Mouse (Mus musculus) embryo, embryonic 10.5 days (tissue): ENCODE results near the gene Defa35.
"Not testable (repeated sequence)": the region's sequence is repeated elsewhere in the genome, so short reads cannot be mapped to it uniquely, and the experiment has no call there.

Experiments used
- DNase-seq: peaks from one replicate; pipeline ENCODE4 v3.0.0-alpha.2; 2015; ENCODE audit warnings: low spot score

Defa35 gene

DNA sequence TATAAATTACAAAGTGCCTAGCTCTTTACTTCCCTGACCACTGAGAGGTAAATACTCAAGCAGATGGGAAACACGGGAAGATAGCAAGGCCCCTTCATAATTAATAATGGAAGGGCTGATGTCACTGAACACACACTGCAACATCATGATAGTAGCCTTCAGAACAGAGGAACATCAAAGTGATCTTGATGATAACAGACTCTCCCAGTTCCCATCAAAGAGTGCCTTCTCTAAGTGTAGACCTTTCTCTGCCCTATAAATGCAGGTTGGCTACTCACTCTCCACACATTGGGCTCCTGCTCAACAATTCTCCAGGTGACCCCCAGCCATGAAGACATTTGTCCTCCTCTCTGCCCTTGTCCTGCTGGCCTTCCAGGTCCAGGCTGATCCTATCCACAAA lies at the start of gene Defa35:
Defa35 (plus strand) TSS at position 301 of the 400 bp plus-strand sequence.
- DNase-seq, result not testable (repeated sequence)

DNA sequence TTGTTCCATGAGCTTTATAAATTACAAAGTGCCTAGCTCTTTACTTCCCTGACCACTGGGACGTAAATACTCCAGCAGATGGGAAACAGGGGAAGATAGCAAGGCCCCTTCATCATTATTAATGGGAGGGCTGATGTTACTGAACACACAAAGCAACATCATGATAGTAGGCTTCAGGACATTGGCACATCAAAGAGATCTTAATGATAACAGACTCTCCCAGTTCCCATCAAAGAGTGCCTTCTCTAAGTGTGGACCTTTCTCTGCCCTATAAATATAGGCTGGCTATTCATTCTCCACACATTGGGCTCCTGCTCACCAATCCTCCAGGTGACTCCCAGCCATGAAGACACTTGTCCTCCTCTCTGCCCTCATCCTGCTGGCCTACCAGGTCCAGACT lies 39.6 kb upstream of the Defa35 start, which contains the start of gene Defa21:
Defa21 (plus strand) TSS at position 301 of the 400 bp plus-strand sequence.
- DNase-seq, result not testable (repeated sequence)

DNA sequence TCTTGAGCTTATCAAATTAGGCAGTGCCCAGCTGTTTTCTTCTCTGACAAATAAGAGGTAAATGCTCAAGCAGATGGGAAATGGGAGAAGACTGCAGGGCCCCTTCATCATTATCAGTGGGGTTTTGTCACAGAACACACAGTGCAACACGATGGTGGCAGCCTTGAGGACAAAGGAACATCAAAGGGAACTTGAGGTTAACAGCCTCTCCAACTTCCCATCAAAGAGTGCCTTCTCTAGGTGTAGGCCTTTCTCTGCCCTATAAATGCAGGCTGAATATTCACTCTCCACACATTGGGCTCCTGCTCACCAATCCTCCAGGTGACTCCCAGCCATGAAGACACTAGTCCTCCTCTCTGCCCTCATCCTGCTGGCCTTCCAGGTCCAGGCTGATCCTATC lies 10.1 kb upstream of the Defa35 start, which contains the start of gene Defa23:
Defa23 (plus strand) TSS at position 301 of the 400 bp plus-strand sequence.
- not testable (repeated sequence) for DNase-seq

DNA sequence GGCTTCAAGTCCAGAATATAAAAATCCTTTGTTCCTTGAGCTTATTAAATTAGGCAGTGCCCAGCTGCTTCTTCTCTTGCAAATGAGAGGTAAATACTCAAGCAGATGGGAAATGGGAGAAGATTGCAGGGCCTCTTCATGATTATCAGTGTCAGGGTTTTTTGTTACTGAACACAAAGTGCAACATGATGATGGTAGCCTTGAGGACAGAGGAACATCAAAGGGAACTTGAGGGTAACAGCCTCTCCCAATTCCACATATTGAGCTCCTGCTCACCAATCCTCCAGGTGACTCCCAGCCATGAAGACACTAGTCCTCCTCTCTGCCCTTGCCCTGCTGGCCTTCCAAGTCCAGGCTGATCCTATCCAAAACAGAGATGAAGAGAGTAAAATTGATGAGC lies 19.3 kb downstream of the Defa35 start, which contains the start of gene Defa25:
Defa25 (plus strand) TSS at position 301 of the 400 bp plus-strand sequence.
- DNase-seq, result not testable (repeated sequence)

DNA sequence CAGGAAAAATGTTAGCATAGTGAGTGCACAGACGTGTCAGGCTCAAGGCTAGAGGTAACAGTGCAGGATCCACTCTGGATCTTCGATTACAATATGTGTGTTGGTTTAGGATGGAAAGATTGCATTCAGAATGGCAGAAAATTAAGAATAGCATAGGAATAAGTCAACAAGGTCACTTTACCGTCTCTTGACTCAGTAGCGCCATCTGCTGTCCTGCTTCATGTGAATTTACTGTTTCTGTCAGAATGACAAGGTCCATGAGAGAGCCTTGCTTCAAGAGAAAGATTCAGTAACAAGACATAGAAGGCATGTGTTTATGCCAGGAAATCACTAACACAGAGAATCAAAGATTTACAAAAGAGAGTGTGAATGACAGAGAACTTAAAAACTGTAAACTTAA lies 28.3 kb downstream of the Defa35 start:
- peak; percentile 13 for DNase-seq

DNA sequence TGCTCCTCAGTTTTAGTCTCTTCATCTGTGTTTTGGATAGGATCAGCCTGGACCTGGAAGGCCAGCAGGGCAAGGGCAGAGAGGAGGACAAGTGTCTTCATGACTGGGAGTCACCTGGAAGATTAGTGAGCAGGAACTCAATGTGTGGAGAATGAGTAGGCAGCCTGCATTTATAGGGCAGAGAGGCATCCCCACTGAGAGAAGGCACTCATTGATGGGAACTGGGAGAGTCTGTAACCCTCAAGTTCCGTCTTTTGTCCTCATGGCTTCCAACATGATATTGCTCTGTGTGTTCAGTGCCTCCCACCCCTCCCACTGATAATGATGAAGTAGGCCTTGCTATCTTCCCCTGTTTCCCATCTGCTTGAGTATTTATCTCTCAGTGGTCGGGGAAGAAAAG lies 31.1 kb downstream of the Defa35 start, which contains the start of gene Gm14851:
Gm14851 (minus strand) TSS at position 101 of the 400 bp plus-strand sequence.
- DNase-seq, result not testable (repeated sequence)
